Mouse (Mus musculus): Measurements from ENCODE around the gene Ugt1a8.

DNA sequence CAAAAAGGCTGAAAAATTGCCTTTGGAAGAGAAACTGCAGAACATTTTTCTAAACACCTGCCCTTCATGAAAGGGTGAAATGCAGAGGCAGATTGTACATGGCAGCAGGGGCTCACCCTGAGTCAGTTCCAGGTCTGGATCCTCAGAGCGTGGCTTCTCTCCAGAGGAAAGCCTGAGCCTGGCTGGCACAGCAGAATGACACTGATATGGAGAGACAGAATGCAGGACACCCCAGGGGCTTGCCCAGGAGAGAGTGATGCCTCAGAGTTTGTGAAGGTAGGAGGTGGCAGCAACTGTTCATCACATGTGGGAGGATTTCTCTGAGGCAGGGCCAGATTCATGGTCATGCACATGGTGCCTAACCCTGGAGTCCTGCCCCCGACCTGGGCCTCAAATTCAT, 112.4 kb downstream of the Ugt1a8 start:
- TF ChIP-seq GATA1 (IDR thresholded peaks at IDR 0.05; ENCODE audit: borderline replicate concordance, low read length): no peak
- no peak for TF ChIP-seq FLI1 (IDR thresholded peaks at IDR 0.05; ENCODE audit: low read length)
